Mouse (Mus musculus) stomach, postnatal 0 days (tissue): ENCODE results near the gene Zfp592.

ENCODE experiments used
- CTCF ChIP-seq: IDR thresholded peaks from 2 replicates; pipeline ENCODE4 v1.5.1; 2016; ENCODE audit warnings: antibody characterized with exemption, low read depth, mild to moderate bottlenecking, moderate library complexity
- EP300 ChIP-seq: optimal IDR thresholded peaks from 2 replicates; pipeline ENCODE3; 2016; ENCODE audit warnings: antibody characterized with exemption

DNA sequence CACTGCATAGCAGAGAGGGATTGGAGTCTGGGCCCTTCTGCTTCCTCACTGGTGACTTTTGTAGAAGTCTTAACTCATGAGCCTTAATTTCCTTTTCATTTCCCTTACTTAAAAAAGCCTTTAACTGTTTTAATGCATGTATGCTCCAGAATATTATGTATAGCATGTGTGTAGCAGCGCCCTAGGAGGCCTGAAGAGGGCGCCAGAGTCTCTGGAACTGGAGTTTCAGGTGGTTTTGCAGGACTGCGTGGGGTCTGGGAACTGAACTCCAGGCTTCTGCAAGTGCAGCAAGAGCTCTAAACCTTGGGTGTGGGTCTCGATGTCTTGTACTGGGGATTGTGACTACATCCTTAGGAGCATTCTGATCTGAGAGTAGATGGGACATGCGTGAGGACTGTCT is 79.8 kb downstream of the Zfp592 start:
- peak; percentile 53 for TF ChIP-seq CTCF
- no peak for TF ChIP-seq EP300
